Comparison of ENCODE assay signal across 8 mouse cellular contexts in genomic region chr11:84871046-84871445, GRCm38 (mm10). TPM values are rescaled to one million over a fixed set of nuclear protein-coding genes. Genes with fewer than 3 reads are reported as not detected.
DNase-seq lines count a peak whose midpoint lies in the region; ATAC-seq and TF ChIP-seq lines count a peak whose summit lies in the region.

No protein-coding gene starts in this region.

- H3K4me3 ChIP-seq in liver, adult 2 months (ENCODE audit: insufficient read depth, low read depth, low read length), result peak overlapping the region; percentile 83
- peak overlapping the region; percentile 89 for H3K4me3 ChIP-seq in forebrain, embryonic 14.5 days (ENCODE audit: low read depth, low read length)
- peak overlapping the region; percentile 84 to 93 for H3K4me3 ChIP-seq in liver, embryonic 14.5 days (ENCODE audit: insufficient read depth in 1 of 2, low read depth in 2 of 2, low read length in 2 of 2)

- peak overlapping the region; percentile 63 for H3K4me2 ChIP-seq in forebrain, embryonic 14.5 days (ENCODE audit: low read length)
- H3K4me2 ChIP-seq in liver, embryonic 14.5 days (ENCODE audit: low read depth), result peak overlapping the region; percentile 89

- H3K27me3 ChIP-seq in liver, adult 2 months (ENCODE audit: control insufficient read depth, insufficient read depth, low read length), result no peaks in the 10 kb centered on the region
- no peaks in the 10 kb centered on the region for H3K27me3 ChIP-seq in forebrain, embryonic 14.5 days (replicated peaks; ENCODE audit: control insufficient read depth, insufficient read depth, low read length)
- H3K27me3 ChIP-seq in liver, embryonic 14.5 days (ENCODE audit: control insufficient read depth, insufficient read depth, low read length), result no peaks in the 10 kb centered on the region

- intact Hi-C loops in gastrocnemius, postnatal 14 days (cut with DNase I; ENCODE audit: low total_unique reads), result no loop called here

- H3K79me2 ChIP-seq in liver, adult 2 months (ENCODE audit: control insufficient read depth, insufficient read depth, low read length), result peaks cover 7% of the 10 kb centered on the region; the same call in 1 of the 2 replicates

- 0 out of 2 replicates have a peak, but pooled peaks have one; percentile 11 for TF ChIP-seq POLR2A in liver, adult 2 months (IDR thresholded peaks at IDR 0.05; ENCODE audit: extremely low read depth, insufficient read depth, low read length)

- WGBS in liver, adult 2 months, result 1% methylated on average over 10 of the region's 10 CpGs
- WGBS in forebrain, embryonic 14.5 days, result 1% methylated on average over 10 of the region's 10 CpGs
- 0% methylated on average over 10 of the region's 10 CpGs for WGBS in liver, embryonic 14.5 days (ENCODE audit: insufficient replicate concordance)

- peaks cover 9% of the 10 kb centered on the region for H3K4me1 ChIP-seq in liver, adult 2 months (ENCODE audit: control insufficient read depth, insufficient read depth, low read length)
- peaks cover 11% of the 10 kb centered on the region for H3K4me1 ChIP-seq in forebrain, embryonic 14.5 days (ENCODE audit: control insufficient read depth, insufficient read depth, low read length)
- H3K4me1 ChIP-seq in liver, embryonic 14.5 days (replicated peaks; ENCODE audit: control insufficient read depth in 2 of 2, insufficient read depth in 2 of 2, low read length in 1 of 2), result peaks cover 17 to 27% of the 10 kb centered on the region in 2 experiments

- peak overlapping the region; percentile 92 for H3K27ac ChIP-seq in liver, adult 2 months (replicated peaks; ENCODE audit: insufficient read depth, low read depth, low read length)
- peak overlapping the region; percentile 97 for H3K27ac ChIP-seq in forebrain, embryonic 14.5 days (ENCODE audit: low read depth, low read length)
- H3K27ac ChIP-seq in liver, embryonic 14.5 days, result peak overlapping the region; percentile 88

- peak; percentile 25 for ATAC-seq in forebrain, embryonic 14.5 days
- peak; percentile 38 for ATAC-seq in liver, embryonic 14.5 days (ENCODE audit: insufficient read depth)

- H3K9ac ChIP-seq in liver, adult 2 months (ENCODE audit: low read depth, low read length), result peak overlapping the region; percentile 89
- peak overlapping the region; percentile 94 for H3K9ac ChIP-seq in forebrain, embryonic 14.5 days (ENCODE audit: low read length)
- peak overlapping the region; percentile 99 for H3K9ac ChIP-seq in liver, embryonic 14.5 days (replicated peaks)

- no peak for TF ChIP-seq EP300 in liver, embryonic 14.5 days (IDR thresholded peaks at IDR 0.05; ENCODE audit: low read depth)

- H3K36me3 ChIP-seq in liver, adult 2 months (ENCODE audit: control insufficient read depth, insufficient read depth, low read length), result 0 out of 2 replicates have a peak, but pooled peaks cover 2% of the 10 kb centered on the region
- no peaks in the 10 kb centered on the region; the same call in 1 of the 2 replicates for H3K36me3 ChIP-seq in forebrain, embryonic 14.5 days (ENCODE audit: control insufficient read depth, insufficient read depth, low read length)
- H3K36me3 ChIP-seq in liver, embryonic 14.5 days (replicated peaks; ENCODE audit: control insufficient read depth, insufficient read depth, low read depth), result peaks cover 14% of the 10 kb centered on the region

- peak; percentile 96 for DNase-seq in liver, adult 2 months (ENCODE audit: extremely low read depth, low read depth, low spot score)
- DNase-seq in liver, result no peak
- DNase-seq in adipocyte (ENCODE audit: low spot score), result peak; percentile 81
- DNase-seq in forebrain, embryonic 14.5 days (ENCODE audit: low spot score), result peak; percentile 61
- DNase-seq in liver, embryonic 14.5 days (ENCODE audit: low read depth in 3 of 3, low spot score in 3 of 3), result peak in 2 of 3 experiments; percentile 50 to 52
- no peak for DNase-seq in adrenal gland, adult 18-20 months (ENCODE audit: low spot score in 2 of 2)
- DNase-seq in gastrocnemius, postnatal 14 days, result no peak
- DNase-seq in left cerebral cortex, adult 8-10 months (ENCODE audit: low spot score in 2 of 2), result no peak

- TF ChIP-seq CTCF in liver, adult 2 months (IDR thresholded peaks at IDR 0.05; ENCODE audit: low read depth, low read length), result no peak
- no peak for TF ChIP-seq CTCF in liver, embryonic 14.5 days (IDR thresholded peaks at IDR 0.05; ENCODE audit: low read depth)

- H3K9me3 ChIP-seq in forebrain, embryonic 14.5 days (replicated peaks; ENCODE audit: control insufficient read depth, low read length), result no peaks in the 10 kb centered on the region
- no peaks in the 10 kb centered on the region for H3K9me3 ChIP-seq in liver, embryonic 14.5 days (ENCODE audit: control insufficient read depth, low read length)

RNA-seq across cellular contexts. Expression of gene Ggnbp2, which starts 0.4 kb away (rescaled TPM):
- 84.9 and 96.4 TPM in 2 replicates for total RNA-seq in liver, adult 2 months (2014; rRNA removed)
- polyA plus RNA-seq in liver, adult 2 months (2012; rRNA removed), result 22.5 and 34.0 TPM in 2 replicates
- 55.2 and 63.8 TPM in 2 replicates for polyA plus RNA-seq in forebrain, embryonic 14.5 days (2014; fragmentation: Nextera tagmentation; extraction: Ambion mirVana)
- polyA plus RNA-seq in liver, embryonic 14.5 days (2012; rRNA removed), result 37.4 and 63.7 TPM in 2 replicates
- polyA plus RNA-seq in liver, embryonic 14.5 days (2014; fragmentation: Nextera tagmentation; extraction: Ambion mirVana), result 48.5 and 52.9 TPM in 2 replicates
- 10 to 100 TPM; 75.4 to 83.9 TPM for total RNA-seq in adrenal gland, adult 18-20 months (2021)
- 10 to 100 TPM; 33.9 to 40.8 TPM for total RNA-seq in gastrocnemius, postnatal 14 days (2021)
- 100 to 1,000 TPM in 1 of 4 experiments, 10 to 100 TPM in 3; 88.0 to 102 (median 97.7) TPM for total RNA-seq in left cerebral cortex, adult 8-10 months (2022)

RNA-seq across cellular contexts. Expression of gene Myo19, which starts 8.9 kb away (rescaled TPM):
- total RNA-seq in liver, adult 2 months (2014; rRNA removed), result 2.3 and 3.7 TPM in 2 replicates
- polyA plus RNA-seq in liver, adult 2 months (2012; rRNA removed), result 5.3 and 7.7 TPM in 2 replicates
- polyA plus RNA-seq in forebrain, embryonic 14.5 days (2014; fragmentation: Nextera tagmentation; extraction: Ambion mirVana), result 5.2 and 5.7 TPM in 2 replicates
- 6.5 and 6.8 TPM in 2 replicates for polyA plus RNA-seq in liver, embryonic 14.5 days (2012; rRNA removed)
- polyA plus RNA-seq in liver, embryonic 14.5 days (2014; fragmentation: Nextera tagmentation; extraction: Ambion mirVana), result 3.9 and 4.7 TPM in 2 replicates
- 10 to 100 TPM in 1 of 2 experiments, 1 to 10 TPM in 1; 9.4 to 11.6 TPM for total RNA-seq in adrenal gland, adult 18-20 months (2021)
- 1 to 10 TPM; 2.1 to 2.9 TPM for total RNA-seq in gastrocnemius, postnatal 14 days (2021)
- 10 to 100 TPM in 3 of 4 experiments, 1 to 10 TPM in 1; 9.5 to 13.9 (median 11.7) TPM for total RNA-seq in left cerebral cortex, adult 8-10 months (2022)

RNA-seq across cellular contexts. Expression of gene Pigw, which starts 9.0 kb away (rescaled TPM):
- 4.2 and 4.8 TPM in 2 replicates for total RNA-seq in liver, adult 2 months (2014; rRNA removed)
- 1.2 and 1.5 TPM in 2 replicates for polyA plus RNA-seq in liver, adult 2 months (2012; rRNA removed)
- 3.8 and 4.4 TPM in 2 replicates for polyA plus RNA-seq in forebrain, embryonic 14.5 days (2014; fragmentation: Nextera tagmentation; extraction: Ambion mirVana)
- polyA plus RNA-seq in liver, embryonic 14.5 days (2012; rRNA removed), result 3.3 and 4.1 TPM in 2 replicates
- 1.2 and 1.4 TPM in 2 replicates for polyA plus RNA-seq in liver, embryonic 14.5 days (2014; fragmentation: Nextera tagmentation; extraction: Ambion mirVana)
- 1 to 10 TPM; 7.7 to 7.9 TPM for total RNA-seq in adrenal gland, adult 18-20 months (2021)
- total RNA-seq in gastrocnemius, postnatal 14 days (2021), result 1 to 10 TPM; 6.6 to 6.8 TPM
- 1 to 10 TPM; 6.0 to 8.7 (median 7.6) TPM for total RNA-seq in left cerebral cortex, adult 8-10 months (2022)

RNA-seq across cellular contexts. Expression of gene Dhrs11, which starts 42.3 kb away (rescaled TPM):
- total RNA-seq in liver, adult 2 months (2014; rRNA removed), result 14.8 and 23.2 TPM in 2 replicates
- polyA plus RNA-seq in liver, adult 2 months (2012; rRNA removed), result 68.3 and 75.1 TPM in 2 replicates
- polyA plus RNA-seq in forebrain, embryonic 14.5 days (2014; fragmentation: Nextera tagmentation; extraction: Ambion mirVana), result 4.1 and 5.5 TPM in 2 replicates
- 210 and 211 TPM in 2 replicates for polyA plus RNA-seq in liver, embryonic 14.5 days (2012; rRNA removed)
- polyA plus RNA-seq in liver, embryonic 14.5 days (2014; fragmentation: Nextera tagmentation; extraction: Ambion mirVana), result 201 and 216 TPM in 2 replicates
- 10 to 100 TPM; 41.5 to 53.6 TPM for total RNA-seq in adrenal gland, adult 18-20 months (2021)
- 10 to 100 TPM; 22.5 to 37.6 TPM for total RNA-seq in gastrocnemius, postnatal 14 days (2021)
- 1 to 10 TPM; 6.8 to 8.5 (median 7.6) TPM for total RNA-seq in left cerebral cortex, adult 8-10 months (2022)

RNA-seq across cellular contexts. Expression of gene Znhit3, which starts 45.1 kb away (rescaled TPM):
- total RNA-seq in liver, adult 2 months (2014; rRNA removed), result 10.0 and 10.3 TPM in 2 replicates
- 4.3 and 5.4 TPM in 2 replicates for polyA plus RNA-seq in liver, adult 2 months (2012; rRNA removed)
- 70.7 and 78.3 TPM in 2 replicates for polyA plus RNA-seq in forebrain, embryonic 14.5 days (2014; fragmentation: Nextera tagmentation; extraction: Ambion mirVana)
- 15.6 and 19.0 TPM in 2 replicates for polyA plus RNA-seq in liver, embryonic 14.5 days (2012; rRNA removed)
- polyA plus RNA-seq in liver, embryonic 14.5 days (2014; fragmentation: Nextera tagmentation; extraction: Ambion mirVana), result 47.9 and 49.8 TPM in 2 replicates
- total RNA-seq in adrenal gland, adult 18-20 months (2021), result 1 to 10 TPM; 8.8 to 9.9 TPM
- total RNA-seq in gastrocnemius, postnatal 14 days (2021), result 10 to 100 TPM in 1 of 2 experiments, 1 to 10 TPM in 1; 9.5 to 11.2 TPM
- 10 to 100 TPM; 30.3 to 33.0 (median 32.5) TPM for total RNA-seq in left cerebral cortex, adult 8-10 months (2022)

Comparison
In these comparisons a context has a peak if more than half of its experiments do, and no peak if none do; other contexts are left out.
1. DNase-seq: peak in liver, adult 2 months (single experiment), adipocyte (single experiment), forebrain, embryonic 14.5 days (single experiment) and liver, embryonic 14.5 days (2 of 3); none in liver (single experiment), adrenal gland, adult 18-20 months (0 of 2), gastrocnemius, postnatal 14 days (single experiment) and left cerebral cortex, adult 8-10 months (0 of 2).
2. Peak in every context shown above with its lines, with median percentiles within 50 percentile points of each other: H3K27ac ChIP-seq, H3K4me3 ChIP-seq and H3K9ac ChIP-seq.